Mouse (Mus musculus) cerebellum, adult 8-10 months (tissue): ENCODE measurements around the gene Abhd18.

Experiments used
- DNase-seq: peaks from one replicate; pipeline ENCODE4 v3.0.0; 2022

Gene Abhd18

DNA sequence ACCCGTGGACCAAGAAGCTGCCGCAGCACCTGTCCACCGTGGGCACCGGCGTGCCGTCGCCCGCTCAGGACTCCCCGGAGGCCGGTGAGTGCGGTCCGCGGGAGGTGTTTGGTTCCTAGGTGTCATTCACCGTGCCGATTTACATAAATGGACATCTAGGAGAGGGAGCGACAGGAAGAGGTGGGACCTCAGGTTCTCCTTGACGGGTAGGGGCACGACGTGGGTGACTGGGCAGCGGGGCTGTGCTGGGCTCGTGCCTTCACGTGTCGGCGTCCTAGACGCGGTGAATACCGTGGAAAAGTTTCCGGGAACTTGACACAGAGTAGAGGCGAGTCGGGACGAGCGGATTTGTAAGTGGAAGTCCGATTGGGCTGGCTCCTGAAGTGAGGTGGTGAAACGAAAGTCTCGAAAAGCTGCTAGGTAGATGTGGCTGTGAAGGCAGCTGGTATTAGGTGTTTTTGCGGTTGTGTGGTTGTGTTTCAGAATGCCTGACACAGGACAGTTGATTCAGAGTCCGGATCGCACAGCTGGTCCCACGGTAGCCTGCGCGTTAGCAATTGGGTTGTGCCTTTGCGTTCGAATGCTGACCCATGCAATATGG lies 103.9 kb downstream of the Abhd18 start:
- DNase-seq, result peak; percentile 55

DNA sequence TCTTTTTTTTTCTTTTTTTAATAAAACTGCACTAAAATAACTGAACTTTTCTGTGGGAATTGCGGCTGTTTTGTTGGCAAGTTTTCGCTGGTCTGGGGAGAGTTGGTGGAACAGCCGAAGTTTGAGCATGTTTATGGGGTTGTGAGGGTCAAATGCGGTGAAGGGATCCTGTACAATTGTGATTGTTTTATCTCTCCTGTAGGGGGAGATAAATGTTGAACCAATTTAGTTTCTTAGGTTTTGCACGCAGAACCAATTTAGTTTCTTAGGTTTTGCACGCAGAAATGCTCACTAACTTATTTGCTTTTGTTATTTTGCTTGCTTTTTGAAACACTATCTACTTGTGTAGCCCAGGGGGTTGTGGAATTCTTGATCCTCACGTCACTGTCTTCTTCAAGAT lies 104.6 kb downstream of the Abhd18 start:
- DNase-seq, result no peak

DNA sequence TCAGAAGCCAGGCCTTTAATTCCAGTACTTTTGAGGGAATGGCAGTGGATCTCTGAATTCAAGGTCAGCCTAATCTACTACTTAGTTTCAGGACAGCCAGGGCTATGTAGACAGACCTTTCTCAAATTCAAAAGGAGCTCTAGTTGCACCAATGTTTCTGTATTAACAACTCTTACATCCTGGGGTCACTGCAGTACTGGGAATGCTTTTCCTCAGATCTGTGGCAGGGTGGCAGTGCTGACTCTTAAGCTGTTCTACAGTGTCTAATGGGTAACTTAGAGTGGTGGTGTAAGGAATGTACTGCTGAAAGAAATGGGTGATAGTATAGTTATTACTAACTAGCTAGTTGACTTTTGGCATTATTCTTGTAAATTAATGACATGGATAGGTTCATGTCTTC lies 105.8 kb downstream of the Abhd18 start:
- DNase-seq, result no peak

DNA sequence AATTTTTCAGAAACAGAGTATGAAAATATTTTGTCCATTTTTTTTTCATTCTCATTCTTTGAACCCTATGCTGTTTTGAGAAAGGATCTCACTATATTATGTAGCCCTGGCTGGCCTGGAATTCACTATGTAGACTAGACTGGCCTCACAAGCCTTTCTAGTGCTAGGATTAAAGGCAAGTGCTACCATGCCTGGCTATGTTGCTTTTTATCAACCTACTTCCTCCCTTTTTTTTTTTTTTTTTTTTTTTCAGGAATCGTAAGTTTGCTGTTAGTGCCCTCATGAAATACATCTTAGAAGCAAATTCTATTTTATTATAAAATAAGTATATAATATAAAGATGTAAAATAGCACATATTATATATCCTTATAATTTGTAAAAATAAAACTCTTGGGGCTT lies 108.0 kb downstream of the Abhd18 start:
- DNase-seq, result no peak

DNA sequence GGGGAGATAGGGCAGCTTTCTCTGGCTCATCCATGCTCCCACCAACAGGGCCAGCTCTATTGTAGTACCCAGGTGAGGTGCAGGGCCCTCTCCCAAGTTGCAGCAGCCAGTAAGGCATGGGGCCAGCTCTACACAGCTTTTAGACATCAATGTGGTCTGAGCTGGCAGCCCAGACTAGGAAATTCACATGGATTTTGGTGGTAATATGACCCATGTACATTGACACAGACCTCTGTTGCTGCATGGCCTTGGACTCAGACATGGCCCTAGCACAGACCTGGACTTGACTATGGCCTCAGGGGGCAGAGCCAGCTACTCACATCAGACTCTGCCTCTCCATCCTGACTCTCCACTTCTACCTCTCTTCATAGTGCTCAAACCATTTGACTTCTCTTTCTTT lies 112.1 kb downstream of the Abhd18 start:
- DNase-seq, result no peak

DNA sequence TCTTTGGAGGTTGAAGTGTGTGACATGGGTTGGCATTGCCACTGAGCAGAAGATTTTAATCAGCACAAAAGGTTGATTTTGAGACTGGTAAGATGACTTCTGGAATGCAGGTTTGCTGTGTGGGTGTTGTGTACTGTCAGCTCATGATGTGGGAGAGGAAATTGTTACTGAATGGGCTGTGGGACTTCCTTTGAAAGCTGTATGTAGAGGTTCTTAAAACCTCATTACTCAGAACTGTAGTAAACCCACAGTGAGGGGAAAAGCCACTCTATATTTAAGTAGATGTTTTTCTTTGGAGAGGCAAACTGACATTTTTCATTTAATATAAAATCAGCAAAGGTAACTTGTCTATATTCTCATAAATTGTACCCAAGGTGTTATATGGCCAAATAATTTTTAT lies 134.0 kb downstream of the Abhd18 start:
- DNase-seq, result no peak

DNA sequence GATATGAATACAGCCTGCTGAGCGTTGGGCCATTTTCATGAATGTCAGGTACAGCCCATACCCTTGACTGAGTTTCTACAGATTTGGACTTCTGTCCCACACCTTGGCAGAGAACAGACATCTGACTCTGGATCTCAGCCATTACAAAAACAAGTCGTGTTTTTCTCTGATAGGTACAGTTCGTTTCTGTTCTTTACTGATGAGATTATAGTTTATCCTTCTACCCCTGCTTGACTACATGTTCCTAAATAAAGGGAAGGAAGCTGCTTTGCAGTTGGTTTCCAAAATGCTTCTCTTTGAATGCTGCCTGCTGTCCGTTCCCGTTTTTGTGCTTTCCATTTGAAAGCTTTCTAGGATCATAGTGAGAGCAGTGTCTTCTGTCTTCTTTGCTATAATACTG lies 140.8 kb downstream of the Abhd18 start:
- DNase-seq, result no peak
